Mouse (Mus musculus) right cerebral cortex, postnatal 14 days (tissue): Measurements from ENCODE around the gene Igfbp1.
"Not testable (repeated sequence)": the region's sequence is repeated elsewhere in the genome, so short reads cannot be mapped to it uniquely, and the experiment has no call there.

Source experiments
- DNase-seq: peaks from one replicate; pipeline ENCODE4 v3.0.0; 2022

The Igfbp1 gene

GRCm38 (mm10) chr11:7198006-7198405, 424 bp downstream of the Igfbp1 start:
- DNase-seq, result no peak

GRCm38 (mm10) chr11:7198481-7199256, 1.1 kb downstream of the Igfbp1 start:
- no peak for DNase-seq

GRCm38 (mm10) chr11:7199736-7200392, 2.3 kb downstream of the Igfbp1 start:
- DNase-seq, result peak; percentile 57

GRCm38 (mm10) chr11:7200393-7200783, 2.8 kb downstream of the Igfbp1 start:
- DNase-seq, result no peak

GRCm38 (mm10) chr11:7202206-7202605, 4.6 kb downstream of the Igfbp1 start:
- DNase-seq, result no peak

- no peak for DNase-seq
These were observed 6.3 kb downstream of the Igfbp1 start for GRCm38 (mm10) chr11:7203846-7204245.

GRCm38 (mm10) chr11:7210343-7210742, 12.8 kb downstream of the Igfbp1 start:
- peak; percentile 76 for DNase-seq

GRCm38 (mm10) chr11:7211211-7211610, 13.6 kb downstream of the Igfbp1 start:
- DNase-seq, result no peak

- no peak for DNase-seq
These were observed 14.7 kb downstream of the Igfbp1 start for GRCm38 (mm10) chr11:7212126-7212798.

- DNase-seq, result no peak
These were observed 15.5 kb downstream of the Igfbp1 start for GRCm38 (mm10) chr11:7213161-7213500.

- peak; percentile 85 for DNase-seq
These were observed 16.1 kb downstream of the Igfbp1 start, which contains the start of gene Igfbp3 for GRCm38 (mm10) chr11:7213501-7214341. Gene Igfbp3 (minus strand): TSS chr11:7213923.

GRCm38 (mm10) chr11:7214342-7214660, 16.7 kb downstream of the Igfbp1 start:
- DNase-seq, result no peak

- DNase-seq, result peak; percentile 68
These were observed 17.2 kb downstream of the Igfbp1 start for GRCm38 (mm10) chr11:7214761-7215160.

- DNase-seq, result peak; percentile 78
These were observed 18.1 kb downstream of the Igfbp1 start for GRCm38 (mm10) chr11:7215703-7216102.

- DNase-seq, result not testable (repeated sequence)
These were observed 24.2 kb downstream of the Igfbp1 start for GRCm38 (mm10) chr11:7221826-7222225.

GRCm38 (mm10) chr11:7226200-7226599, 28.6 kb downstream of the Igfbp1 start:
- peak; percentile 27 for DNase-seq

- DNase-seq, result no peak
These were observed 29.4 kb downstream of the Igfbp1 start for GRCm38 (mm10) chr11:7226810-7227550.

GRCm38 (mm10) chr11:7228107-7228506, 30.5 kb downstream of the Igfbp1 start:
- DNase-seq, result no peak

GRCm38 (mm10) chr11:7230000-7230399, 32.4 kb downstream of the Igfbp1 start:
- DNase-seq, result no peak

GRCm38 (mm10) chr11:7231958-7232357, 34.4 kb downstream of the Igfbp1 start:
- DNase-seq, result no peak

- DNase-seq, result no peak
These were observed 35.8 kb downstream of the Igfbp1 start for GRCm38 (mm10) chr11:7233333-7233732.

- DNase-seq, result no peak
These were observed 36.9 kb downstream of the Igfbp1 start for GRCm38 (mm10) chr11:7234436-7234835.
